Mouse (Mus musculus): ENCODE data around the gene Xpr1.
"Not testable (repeated sequence)": the region's sequence is repeated elsewhere in the genome, so short reads cannot be mapped to it uniquely, and the experiment has no call there.

Xpr1 gene

GRCm38 (mm10) chr1:155320091-155320833, 97.0 kb downstream of the Xpr1 start:
- no peak for DNase-seq (ENCODE audit: low read depth)

- no peak for DNase-seq (ENCODE audit: low read depth)
Measured at GRCm38 (mm10) chr1:155319513-155319912, 97.7 kb downstream of the Xpr1 start.

DNA sequence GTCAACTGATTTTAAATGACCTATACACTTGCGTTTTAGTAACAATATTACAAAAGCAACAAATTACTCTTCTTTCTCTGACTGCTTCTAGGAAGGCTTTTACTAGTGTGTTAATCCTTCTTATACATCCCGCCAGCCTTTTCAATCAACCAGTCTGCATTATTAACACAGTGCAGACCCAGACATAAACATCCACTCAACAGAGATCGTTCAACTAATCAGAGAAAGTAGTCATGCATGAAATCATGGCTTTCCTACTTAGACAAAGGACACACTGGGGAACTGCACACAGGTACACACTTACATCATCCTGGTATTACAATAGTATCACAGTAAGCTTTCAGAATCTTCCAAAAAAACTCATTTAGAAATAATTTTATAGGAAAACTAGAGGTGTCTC, 105.5 kb downstream of the Xpr1 start:
- no peak for DNase-seq (ENCODE audit: low read depth)

DNA sequence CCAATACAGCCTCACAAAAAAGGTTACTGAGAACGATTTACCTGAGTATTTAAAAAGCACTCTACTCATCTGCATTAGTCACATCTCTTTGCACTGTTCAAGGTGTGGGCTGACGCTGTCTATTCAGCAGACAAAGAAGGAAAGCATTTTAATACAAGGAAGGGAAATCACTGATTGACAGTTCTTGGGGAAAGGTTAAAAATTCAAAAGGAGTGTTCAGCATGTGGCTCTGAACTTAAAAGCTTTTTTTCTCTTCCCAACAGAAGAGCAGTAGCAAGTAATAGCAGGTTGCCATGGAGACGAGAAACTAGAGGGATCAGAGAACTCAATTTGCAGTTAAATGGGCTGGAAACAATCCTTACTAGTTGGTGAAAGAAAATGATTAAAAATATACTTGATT, 110.3 kb downstream of the Xpr1 start:
- no peak for DNase-seq (ENCODE audit: low read depth)

DNA sequence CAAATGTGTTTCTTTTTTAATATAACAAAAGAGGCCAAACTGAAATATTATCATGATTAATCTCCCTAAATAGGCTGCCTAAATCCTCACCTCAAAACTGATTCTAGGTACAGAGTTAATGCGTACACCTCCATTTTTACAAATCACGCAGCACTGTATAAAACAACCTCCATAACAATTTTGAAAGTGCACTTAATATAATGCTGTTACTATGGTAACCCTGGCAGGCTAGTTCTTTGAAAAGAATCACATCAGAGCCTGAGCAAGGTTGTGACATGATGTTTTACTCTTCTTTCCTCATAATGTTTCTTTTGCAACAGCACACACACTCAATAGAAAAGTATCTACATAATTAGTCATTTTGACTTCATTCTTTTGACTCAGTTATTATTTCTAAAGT, 113.8 kb downstream of the Xpr1 start:
- DNase-seq (ENCODE audit: low read depth) = peak; percentile 46

DNA sequence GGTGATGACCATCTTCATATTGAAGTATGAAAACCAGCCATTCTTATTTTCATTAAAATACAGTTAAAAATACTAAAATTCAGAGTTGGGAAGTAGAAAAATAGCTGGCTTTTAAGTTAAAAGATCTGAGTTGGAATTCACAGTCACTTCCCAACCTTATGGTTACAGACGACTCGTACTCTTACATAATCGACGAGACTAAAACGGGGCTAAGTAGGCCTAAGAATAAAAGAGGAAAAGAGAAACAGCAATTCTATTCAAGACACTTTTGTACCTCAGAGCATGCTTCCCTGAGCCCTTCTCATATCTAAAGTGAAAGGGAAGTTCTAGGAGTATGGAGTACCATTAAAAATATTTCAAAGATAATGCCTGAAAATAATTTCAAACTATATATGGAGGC, 119.6 kb downstream of the Xpr1 start:
- DNase-seq (ENCODE audit: low read depth) = no peak

DNA sequence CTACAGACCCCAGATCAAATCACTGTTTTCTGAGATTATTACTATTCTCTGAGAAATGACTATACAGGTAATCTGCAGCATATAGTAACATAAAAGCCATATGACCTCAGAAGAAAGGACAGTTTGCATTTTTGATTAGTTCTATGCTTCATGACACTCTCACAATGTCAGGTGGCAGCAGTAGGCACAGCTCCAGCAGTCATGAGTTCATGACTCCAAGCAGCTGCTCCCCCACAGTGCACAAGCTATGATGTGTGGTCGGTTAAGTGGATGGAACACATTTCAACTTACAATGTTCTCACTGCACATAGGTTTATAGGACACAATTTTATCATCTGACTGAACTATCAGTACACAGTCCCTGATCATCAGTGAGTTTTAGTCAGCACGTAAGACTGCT, 120.0 kb downstream of the Xpr1 start:
- DNase-seq (ENCODE audit: low read depth) = peak; percentile 12

DNA sequence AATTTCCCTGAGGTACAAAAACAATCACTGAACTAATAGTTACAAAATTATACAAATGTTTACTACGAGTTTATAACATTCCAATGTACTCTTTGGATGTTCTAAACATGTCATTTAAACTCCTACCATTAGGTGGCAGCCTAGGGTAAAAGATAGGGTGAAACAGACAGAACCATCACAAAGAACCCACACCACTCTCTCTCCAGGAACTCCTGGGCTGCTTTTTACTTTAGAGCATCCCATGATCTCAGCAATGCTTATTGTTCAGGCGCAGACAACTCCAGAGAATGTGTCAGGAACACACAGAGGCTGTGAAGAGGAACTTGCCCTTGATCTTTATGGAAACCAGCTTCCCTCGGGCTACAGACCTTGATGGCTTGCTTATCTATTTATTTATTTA, 123.8 kb downstream of the Xpr1 start:
- peak; percentile 92 for DNase-seq (ENCODE audit: low read depth)

DNA sequence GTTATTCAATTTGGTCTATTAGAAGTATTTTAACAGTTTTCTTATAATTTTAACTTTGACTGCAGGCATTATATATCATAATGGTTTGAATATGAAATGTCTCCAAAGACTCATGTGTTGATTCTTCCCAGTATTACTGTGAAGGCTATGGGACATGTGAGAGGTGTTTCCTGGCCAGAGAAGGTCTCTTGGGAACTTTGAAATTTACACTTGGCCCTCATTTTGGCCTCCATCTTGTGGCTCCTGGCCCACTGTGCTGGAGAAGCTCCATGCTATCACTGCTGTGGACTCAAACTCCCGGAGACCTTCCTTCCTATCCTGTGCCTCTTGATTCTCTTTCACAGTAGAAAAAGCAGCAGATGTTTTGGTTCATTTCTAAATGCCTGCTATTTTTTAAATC, 127.8 kb downstream of the Xpr1 start:
- DNase-seq (ENCODE audit: low read depth) = no peak

GRCm38 (mm10) chr1:155288033-155288432, 129.2 kb downstream of the Xpr1 start:
- no peak for DNase-seq (ENCODE audit: low read depth)

DNA sequence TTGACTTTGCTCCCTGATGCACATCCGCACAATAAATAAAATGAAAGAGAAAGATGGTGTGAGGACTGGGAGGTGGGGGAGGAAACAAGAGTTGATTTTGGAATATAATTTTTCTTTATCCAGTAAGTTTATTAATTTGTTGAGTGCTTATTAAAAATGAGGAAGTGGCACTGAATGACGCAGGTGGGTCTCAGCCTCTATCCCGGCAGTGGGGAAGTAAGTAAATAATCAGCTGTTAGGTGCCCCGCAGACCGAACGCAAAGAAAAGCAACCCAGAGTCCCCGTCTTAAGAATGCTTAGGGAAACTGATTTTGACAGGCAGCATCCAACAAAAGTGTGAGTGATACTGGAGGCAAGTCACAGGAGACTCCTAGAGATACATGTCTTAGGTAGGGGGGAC, 133.4 kb downstream of the Xpr1 start:
- DNase-seq (ENCODE audit: low read depth) = no peak

- DNase-seq (ENCODE audit: low read depth) = peak; percentile 92
Measured at GRCm38 (mm10) chr1:155281003-155281793, 136.0 kb downstream of the Xpr1 start.

DNA sequence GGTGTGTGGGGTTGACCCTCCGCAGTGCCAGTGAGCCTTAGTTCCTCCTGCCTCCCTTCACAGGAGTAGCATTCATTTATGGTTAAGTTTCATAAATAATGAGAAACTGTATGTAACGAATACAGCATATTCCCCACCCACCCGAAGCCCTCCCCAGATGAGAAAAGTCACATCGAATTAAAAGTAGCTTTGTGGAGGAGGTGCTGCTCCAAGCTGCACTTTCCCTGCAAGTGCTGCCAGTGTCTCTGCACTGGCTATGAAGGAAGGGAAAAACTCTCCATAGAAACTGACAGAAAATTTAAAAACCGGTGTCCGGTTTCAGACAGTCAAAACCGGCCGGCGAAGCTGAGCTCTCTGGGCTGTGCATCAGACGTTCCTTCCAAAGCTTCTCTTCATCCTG, 136.9 kb downstream of the Xpr1 start:
- no peak for DNase-seq (ENCODE audit: low read depth)

DNA sequence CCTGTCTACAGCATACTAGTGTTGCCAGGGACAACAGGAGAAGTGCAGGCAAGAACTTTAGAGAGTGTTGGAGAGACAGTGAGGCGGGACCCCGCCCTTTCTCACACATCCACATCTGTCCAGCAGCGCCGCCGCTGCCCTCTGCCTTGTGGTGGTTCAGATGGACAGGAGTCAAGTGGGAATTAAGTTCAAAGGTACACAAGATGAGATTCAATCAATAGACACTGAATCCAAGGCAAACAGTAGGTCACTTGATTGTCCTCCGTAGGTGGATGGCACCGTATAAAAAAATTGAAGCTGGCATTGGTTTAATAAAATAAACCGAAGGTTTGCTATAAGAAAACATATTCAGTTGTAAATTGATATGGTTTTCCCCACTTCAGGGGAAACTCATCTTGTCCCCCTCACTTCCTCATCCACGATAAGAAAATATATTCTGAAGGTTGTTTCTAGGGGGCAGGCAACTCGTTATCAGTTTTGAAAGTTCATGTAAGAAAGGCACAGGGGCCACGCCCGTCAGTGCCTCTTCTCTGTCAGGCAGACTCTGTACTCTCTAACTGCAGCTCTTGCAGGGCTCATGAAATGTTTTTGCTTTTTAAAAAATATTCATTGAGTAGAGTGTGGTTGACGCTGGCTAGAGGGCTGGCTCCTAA, 140.7 kb downstream of the Xpr1 start:
- no peak for DNase-seq (ENCODE audit: low read depth)

GRCm38 (mm10) chr1:155275793-155276192, 141.4 kb downstream of the Xpr1 start:
- DNase-seq (ENCODE audit: low read depth) = no peak

DNA sequence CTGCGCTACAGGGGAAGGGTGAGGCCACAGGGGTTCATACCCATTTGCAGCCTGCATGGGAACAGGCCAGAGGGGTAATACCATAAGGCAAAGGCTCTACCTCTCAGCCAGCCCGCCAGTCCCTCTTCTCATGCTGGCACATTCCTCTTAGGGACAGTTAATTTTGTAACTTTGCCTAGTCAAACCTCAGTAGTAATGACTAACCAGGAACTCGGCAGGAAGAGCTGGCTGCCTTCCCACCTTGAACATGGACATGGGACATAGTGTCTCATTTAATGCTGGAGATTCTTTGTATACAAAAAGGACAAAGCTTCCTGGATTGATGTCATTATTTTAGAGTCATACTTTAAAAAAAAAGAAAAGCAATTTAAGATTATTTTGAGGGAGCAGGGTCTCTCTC, 142.2 kb downstream of the Xpr1 start:
- no peak for DNase-seq (ENCODE audit: low read depth)

- DNase-seq (ENCODE audit: low read depth) = no peak
Measured at GRCm38 (mm10) chr1:155272953-155273352, 144.3 kb downstream of the Xpr1 start.

- not testable (repeated sequence) for DNase-seq (ENCODE audit: low read depth)
Measured at GRCm38 (mm10) chr1:155262496-155262895, 154.7 kb downstream of the Xpr1 start.

DNA sequence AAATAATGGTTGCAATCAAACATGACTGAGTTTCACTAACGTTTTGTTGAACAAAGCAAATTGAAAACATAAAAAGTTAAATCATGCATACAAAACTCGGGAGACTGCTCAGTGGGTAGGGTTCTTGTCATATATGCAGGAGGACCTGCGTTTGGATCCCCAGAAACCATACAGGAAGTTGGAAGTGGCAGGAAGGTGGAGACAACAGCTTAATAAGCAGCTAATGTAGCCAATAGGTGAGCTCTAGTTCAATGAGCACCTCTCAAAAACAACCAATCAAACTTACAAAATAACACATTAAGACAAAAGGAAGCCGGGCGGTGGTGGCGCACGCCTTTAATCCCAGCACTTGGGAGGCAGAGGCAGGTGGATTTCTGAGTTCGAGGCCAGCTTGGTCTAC, 162.9 kb downstream of the Xpr1 start:
- DNase-seq (ENCODE audit: low read depth) = no peak

GRCm38 (mm10) chr1:155253126-155253525, 164.1 kb downstream of the Xpr1 start:
- DNase-seq (ENCODE audit: low read depth) = no peak

DNA sequence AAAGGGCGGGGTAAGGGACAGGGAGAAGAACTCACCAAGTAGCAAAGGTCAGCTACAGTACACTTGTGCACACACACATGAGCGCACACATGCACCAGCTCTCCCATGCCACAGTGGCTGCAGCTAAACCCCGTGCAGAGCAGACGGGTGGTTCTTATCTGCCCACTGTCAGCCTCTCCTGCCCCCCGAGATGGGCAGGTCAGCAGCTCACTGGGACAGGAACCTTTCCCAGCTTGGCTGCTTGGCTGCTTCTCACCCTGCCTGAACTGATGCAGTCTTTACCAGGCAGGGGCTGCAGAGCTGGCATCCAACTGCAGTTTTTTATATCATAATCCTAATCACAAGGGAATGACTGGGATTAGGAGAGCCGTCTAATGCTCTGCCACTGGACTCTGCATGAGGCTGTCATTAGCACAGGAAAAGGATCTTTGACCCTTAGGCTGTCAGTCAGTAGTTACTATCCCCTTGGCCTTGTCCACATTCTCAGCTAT, 164.5 kb downstream of the Xpr1 start:
- DNase-seq (ENCODE audit: low read depth) = no peak

DNA sequence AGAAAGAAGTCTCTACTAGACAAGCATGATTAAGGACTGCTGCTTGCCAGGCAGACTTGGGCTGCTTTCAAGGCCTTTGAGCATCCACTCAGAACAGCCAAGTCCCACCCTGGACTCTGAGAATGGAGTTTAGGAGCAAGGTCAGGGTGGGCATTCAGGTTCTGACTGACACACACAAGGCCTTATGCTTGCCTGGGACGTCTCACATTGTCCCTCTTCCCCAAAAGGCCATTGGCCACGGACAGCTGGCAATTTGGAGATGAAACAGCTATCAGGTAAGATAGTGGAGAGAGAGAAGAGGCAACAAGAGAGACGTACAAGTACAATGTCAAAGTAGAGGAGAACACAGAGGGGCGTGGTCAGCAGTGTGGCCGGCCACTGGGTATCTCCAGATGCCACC, 165.6 kb downstream of the Xpr1 start:
- no peak for DNase-seq (ENCODE audit: low read depth)

Measured in NIH3T3 (cell line).